Mouse (Mus musculus) left cerebral cortex, adult 9 months (tissue): ENCODE measurements around the gene Lrrc27.
A peak's percentile ranks its signal among the peaks of the same experiment; 100 is the strongest.

Experiments
- DNase-seq, 2 experiments: peaks; one replicate each; pipeline ENCODE4 v3.0.0; 2022; ENCODE audit warnings: low spot score in 2 of 2

The Lrrc27 gene

DNA sequence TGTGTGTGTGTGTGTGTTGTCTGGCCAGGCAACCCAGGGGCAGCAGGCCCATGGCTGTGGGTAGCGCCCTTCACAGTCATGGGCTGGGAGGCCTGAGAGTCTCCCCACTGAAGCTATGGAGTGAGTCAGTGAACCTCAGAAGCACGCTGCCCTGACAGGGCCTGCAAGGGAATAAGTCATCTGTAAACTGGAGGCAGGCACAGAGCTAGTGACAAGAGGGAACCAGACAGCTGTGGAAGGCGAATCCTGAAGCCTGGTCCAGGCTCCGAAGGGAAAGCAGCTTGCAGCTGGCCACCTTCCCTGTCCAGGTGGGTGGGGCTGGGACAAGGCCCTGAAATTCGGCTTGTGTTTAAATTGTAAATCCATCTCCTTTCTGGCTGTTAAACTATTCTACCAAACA, 33.3 kb downstream of the Lrrc27 start:
- no peak for DNase-seq

DNA sequence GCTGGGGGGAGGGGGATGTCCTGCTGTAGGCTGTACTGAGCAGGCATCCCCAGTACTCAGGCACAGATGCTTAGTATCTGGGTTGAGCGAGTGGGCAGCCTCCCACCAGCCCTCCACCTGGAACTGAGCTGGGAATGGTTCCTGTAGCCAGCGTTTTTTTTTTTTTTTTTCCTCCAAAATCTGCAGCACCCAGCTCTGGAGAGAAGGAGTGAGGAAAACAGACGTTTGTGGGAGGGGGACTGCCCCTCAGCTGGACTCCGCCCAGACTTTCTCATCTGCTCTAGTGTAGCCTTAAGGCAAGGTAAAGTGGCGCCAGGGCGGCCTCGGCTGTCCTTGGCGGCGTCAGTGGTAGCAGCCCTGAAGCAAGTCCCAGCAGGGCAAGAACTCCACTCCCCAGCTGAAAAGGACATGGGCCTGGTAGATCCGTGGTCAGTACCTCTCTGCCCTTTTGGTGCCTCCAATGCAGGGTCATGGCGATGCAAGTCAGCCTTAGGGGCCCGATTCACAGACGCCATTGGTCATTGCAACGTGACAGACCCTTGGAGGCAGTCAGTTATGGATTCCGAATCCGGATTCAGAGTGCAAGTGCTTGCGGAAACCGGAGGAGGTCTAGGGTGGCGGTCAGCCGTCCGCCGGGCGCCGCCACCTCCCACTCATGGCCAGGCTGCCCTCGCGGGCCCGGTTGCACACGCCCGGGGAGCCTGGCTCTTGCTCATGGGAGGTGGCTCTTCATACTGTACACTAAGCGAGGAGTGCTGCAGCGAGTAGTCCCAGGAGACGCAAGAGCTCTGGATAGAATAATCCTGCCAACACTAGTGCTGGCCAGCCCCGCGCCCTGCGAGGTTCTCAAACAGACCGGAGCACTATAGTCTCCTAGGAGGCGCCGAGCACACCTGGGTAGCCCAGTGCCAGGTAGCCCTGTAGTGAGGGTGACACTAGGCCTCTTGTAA, 34.4 kb downstream of the Lrrc27 start:
- DNase-seq, result peak in 1 of 2 experiments; percentile 75

DNA sequence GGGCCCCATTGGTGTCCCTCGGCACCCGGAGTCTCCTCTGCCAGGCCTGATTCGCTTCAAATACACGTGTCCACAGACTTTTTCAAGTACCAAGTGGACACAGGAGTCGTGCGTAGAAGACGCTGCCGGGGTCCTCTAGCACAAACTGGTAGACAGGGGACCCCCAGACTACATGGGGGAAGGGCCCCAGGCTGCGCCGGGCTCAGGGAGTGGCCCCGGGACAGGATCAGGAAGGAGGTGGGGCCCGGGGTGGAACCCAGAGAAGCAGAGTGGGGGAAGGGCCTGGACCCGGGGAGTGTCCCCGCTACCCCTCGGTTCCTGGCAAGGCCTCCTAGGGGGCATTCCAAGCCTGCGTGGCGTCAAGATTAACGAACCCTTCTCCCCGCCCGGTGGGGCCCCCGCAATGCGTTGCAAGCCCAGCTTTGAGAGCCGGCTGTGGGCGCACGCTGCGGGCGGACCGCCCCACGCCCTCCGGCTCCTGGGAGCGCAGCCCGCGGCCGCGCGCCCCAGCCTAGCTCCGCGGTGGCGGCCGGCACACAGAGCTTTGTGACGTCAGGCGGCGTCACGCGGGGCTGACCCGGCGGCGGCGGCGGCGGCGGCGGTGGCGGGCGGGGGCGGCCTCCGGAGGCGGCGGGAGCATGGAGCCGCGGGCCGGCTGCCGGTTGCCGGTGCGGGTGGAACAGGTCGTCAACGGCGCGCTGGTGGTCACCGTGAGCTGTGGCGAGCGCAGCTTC, 35.3 kb downstream of the Lrrc27 start, which contains the start of gene Pwwp2b:
TSS of gene Pwwp2b (plus strand) at position 602 of the 734 bp plus-strand sequence.
- DNase-seq, result peak in 1 of 2 experiments; percentile 54

DNA sequence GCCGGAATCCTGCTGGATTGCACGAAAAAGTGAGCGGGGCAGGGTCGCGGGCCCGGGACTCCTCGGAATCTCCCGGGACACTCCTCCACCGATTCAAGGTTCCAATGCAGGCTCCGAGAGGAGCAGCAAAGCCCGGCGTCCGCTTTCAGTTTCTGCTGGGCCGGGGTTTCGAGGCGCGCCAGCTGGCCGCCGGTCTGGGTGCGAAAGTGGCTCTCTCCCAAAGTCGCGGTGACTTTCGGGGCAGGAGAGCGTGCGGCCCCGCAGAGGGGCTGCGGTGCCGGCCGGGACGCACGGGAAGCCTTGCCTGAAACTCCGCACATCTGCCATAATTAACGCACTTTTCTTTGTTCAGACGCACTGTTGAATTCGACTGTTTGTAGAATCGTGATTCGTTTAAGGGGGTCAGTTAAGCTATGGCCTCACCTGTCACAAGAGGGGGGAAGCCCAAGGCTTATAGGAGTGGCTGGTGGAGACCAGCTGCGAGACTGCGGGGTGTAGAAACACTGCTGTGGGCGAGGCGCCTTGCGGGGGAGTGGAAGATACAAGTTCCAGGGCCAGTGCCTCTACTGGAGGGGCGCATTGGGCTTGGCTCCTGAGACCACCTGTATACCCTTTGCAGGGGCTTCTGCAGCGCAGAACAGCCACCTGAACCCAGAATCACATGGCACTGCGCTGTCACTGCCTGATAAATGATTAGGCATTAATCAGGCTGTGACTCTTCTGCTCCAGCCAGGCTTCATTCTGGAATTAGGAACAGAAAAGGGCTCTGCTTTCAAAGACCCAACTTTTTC, 36.0 kb downstream of the Lrrc27 start:
- DNase-seq, result no peak

DNA sequence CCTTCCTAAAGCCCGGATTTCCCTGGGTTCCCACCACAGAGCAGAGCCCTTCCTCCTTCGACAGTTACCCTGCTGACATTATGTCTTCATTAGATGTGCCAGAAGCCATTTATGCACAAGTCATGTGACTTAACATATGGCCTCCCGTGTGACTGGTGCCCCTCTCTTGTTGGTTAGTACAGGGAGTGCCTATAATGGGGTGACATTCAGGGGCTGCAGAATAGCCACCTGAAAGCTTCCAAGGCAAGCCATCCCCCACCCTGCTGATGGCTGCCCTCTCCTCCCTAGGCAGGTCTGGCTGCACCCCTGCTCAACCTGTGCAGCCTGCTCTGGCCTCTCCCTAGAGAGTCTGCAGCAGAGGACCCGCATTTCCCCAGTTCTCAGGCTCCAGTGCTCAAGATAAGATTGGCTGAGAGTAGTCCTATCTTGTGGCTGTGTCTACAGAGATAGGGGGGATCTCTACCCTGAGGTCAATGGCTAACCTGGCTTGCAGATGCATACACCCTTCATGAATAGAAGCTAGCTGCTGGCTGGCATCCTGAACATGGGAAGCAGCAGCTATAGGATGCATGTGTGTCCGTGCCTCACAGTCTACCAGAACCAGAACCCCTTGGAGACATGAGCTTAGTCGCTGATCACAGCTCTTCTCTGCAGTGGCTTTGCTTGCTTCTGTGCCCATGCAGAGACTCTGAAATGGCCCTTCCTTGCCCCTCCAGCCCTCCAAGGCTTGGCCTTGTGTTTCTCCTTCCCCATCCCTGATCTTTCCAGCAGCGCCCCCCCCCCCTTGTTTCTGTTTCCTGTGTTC, 36.8 kb downstream of the Lrrc27 start:
- DNase-seq, result no peak

DNA sequence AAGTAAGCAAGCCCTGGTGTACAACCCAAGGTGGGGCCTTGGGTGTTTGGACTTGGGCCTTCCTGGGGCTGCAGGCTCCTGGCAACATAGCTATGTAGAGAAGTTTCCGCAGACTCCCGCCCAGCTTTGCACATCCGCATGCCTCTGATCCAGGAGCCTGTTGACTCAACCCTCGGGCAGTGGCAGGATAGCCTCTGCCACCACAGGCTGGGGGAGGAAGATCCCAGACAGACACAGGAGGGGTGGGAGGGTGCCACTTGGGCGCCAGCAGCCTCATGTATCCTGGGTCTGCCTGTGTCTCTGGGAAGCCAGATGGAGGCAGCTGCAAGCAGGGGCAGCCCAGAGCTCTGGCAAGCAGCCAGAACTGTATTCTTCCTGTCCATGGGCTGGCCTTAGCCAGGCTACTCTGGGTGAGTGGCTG, 39.1 kb downstream of the Lrrc27 start:
- no peak for DNase-seq

DNA sequence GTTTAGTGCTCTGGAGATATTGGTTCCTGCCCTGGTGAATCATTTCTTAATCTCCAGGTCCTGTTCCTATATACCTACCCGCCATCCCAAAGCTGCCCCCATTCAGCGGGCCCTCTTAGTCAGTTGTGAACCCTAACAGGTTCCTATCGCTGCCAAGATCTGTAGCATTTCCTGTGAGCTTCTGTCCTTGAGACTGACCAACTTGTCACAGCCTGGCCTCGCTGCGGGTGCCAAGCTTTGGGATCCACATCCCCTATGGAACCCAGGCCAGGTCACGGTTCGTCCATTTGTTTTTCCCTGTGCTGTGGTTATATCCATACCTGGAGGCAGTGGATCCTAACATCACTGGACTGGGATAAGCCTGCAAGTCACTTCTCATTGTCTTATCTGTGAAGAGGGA, 39.8 kb downstream of the Lrrc27 start:
- DNase-seq, result no peak

DNA sequence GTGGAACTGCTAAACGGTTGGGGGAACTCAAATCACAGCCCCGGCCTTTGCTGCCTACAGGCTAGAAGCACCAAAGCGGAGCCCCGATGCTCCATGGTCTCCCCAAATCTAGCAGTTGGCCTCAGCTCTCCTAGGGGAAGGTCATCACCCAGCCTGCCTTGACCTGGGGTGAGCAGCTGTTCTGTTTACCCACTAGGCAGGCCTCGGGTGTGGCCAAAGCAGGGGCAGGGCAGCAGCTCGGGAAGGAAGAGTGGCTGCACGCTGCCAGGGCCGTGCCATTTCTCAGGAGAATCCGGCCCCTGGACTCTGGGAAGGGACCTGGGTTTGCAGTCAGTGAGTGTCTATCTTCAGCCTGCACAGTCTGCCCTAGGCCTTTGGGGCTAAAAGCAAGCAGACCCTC, 40.2 kb downstream of the Lrrc27 start:
- DNase-seq, result no peak

DNA sequence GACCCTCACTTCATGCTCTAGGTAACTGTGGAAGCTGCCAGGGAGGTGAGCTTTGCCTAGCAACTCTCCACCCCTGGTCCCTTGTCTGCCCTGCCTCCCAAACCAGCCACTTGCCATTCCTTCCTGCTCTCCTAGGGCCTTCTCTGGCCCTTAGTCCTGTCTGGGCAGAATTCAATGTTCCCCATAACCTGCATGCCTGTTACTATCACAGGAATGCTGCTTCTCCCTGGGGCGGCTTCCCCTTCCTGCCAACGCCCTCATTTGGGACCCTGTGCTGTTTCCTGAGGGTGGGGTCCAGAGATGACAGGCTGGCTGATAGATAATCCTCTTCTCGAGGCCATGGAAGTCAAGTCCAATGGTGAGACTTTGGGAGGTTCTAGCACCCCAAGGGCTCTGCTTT, 40.7 kb downstream of the Lrrc27 start:
- no peak for DNase-seq

DNA sequence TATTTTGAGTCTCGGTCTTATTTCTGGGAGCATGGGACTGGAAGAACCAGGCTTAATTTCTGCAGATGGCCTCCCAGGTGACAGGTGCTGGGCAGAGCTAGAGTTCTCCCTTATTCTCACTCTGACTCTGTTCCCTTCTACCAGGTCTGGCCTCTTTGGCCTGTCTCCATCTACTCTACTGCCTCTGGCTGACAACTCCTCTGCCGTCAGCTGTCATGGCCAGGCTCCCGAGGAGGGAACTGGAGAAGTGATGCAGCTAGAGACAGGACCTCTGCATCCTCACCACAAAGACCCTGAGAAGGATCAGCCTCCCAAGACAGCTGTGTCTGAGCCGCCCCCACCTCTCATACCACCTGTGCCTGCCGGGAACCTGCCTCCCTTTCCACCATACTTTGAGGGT, 41.8 kb downstream of the Lrrc27 start:
- no peak for DNase-seq

DNA sequence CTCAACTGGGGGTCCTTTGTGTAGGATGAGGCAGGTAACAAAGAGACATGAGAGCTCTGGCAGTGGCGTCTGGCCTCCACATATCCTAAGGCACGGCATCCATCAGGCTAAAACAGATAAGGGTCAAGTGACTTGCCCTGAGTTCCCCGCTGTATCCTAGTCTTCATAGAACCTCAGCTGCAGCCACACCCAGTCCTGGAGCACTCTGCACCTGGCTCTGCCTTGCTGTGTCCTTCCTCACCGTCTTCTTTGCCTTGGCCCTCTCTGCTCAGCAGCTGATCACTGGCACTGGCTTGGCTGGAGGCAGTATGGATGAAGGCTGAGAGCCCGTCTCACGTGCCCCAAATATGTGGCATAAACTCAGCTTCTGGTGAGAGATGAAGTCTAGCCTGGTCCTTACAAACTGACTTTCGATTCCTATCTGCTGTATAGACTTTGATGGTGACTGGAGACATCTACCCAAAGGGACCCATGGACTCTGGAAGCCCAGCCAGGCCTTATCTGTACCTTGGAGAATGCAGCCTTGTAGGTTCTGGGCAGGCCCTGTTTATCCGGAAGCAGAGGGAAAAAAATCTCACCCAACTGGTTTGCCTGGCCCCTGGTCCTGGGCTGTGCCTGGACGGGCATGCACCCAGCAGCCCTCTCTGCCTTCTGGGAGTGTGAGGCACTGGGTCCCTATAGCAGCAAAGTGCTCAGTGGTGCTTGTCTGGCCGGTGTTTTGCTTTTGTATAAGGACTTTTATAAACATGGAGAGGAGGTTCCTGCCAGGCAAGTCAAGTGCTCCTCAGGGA, 45.2 kb downstream of the Lrrc27 start:
- DNase-seq, result no peak

DNA sequence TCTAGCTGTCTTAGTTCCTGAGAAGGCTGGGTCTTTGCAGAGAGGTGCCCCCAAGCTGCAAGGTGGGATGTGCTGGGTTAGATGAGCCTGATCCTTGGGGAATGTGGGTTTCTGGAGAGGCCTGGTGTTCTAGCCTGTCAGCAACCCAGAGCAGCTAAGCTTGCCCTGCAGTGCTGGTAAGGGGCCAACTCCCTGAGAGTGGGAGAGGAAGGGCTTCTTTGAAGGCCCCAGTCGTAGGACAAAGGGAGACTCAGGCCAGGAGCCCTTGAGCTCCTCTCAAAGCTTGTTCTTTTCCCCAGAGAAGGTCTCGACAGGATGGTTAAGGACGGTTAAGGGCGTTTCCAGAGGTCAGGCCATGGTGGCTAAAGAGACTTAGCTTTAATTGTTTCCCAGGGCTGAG, 51.5 kb downstream of the Lrrc27 start:
- no peak for DNase-seq

DNA sequence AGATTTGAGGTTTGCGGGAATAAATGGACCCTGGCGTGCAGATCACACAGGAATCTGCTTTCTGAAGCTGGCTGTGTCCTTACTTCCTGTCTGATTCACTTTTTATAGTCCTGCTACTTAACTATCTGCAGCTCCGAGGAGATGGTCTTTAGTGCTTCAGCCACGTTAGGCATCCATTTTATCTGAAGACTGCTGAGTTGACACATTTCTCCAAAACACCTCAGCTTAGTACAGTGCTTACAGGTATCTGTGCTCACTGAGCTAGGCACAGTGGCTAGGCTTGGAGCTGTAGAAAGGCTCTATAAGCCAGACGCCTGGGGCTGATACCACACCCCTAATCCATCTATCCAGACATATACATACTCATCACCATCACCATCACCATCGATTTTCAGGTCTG, 52.8 kb downstream of the Lrrc27 start:
- no peak for DNase-seq

DNA sequence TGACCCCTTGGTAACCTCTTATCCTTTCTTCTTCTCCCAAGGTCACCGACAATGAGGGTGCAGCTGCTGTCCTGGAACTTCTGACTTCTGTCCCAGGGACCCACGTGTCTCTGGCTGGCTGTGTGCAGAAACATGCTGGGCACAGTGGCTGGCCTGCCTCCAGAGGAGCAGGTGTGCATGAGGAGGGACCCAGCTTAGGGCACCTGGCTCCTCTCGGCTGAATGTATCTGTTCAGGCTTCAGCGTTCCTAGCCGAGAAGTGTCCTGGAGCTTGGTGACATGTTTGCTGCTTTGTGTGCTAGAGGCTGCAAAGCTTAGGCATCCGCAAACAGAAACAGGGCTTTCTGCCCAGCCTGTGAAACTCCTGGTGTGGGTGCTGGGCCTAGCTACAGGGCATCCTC, 53.6 kb downstream of the Lrrc27 start:
- DNase-seq, result no peak

DNA sequence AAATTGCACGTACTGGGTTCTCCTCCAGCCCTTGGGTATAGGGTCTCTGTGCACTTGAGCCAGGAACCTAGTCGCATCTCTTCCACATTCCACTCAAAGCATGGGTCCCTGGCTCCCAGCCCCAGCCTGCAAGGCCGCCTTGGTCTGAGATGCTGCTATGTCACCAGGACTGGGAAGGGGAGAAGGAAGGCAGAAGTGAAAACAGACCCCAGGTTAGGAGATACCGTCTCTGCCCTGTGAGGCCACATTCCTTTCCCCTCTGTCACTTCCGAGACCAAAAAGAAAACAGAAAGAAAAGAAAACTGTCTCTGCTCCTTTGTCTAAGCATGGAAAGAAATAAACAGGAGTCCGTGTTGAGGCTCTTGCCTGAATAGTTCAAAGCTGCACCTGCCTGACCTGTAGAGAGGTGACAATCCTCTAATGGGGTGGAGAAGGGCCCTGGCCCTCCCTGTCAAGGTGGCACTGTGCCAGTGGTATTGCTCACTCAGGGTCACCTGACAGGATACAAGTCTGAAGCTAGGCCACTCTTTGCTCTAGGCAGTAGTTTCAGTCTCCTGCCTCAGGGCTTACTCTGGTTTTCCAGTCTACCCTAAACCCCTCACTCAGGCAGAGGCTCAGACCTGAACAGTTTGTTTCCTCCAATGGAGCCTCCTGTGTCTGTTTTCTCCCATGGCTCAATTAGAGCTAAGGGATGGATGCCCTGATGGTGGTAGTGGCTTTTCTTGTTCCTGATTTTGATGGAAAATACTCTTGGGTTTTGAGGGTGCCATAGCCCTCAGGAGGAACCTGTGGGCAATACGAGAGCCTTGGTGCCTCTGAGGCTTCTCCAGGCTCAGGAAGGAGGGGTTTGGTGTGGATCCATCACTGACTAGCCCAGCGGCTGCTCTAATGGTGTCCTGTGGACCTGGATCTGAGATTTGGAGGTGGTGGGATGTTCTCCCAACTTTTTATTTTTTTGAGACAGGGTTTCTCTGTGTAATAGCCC, 54.4 kb downstream of the Lrrc27 start:
- DNase-seq, result no peak

DNA sequence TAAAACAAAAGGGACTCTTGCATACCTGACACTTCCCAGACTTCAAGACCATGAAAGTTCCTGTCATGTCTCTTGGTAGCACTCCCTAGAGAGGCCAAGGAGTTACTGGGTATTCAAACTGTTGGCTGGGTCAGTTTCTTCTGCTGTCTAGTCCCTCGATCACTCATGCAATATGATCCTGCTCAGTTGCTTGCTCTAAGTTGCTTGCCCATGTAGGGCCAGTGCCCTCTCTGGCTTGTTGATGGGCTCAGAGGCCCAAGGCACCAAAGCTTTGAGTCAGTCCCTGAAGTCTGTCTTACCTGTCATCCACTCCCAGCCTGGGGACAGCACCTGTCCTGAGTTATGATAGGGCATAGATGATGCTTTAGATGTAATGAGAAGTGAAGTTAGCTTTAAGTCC, 58.0 kb downstream of the Lrrc27 start:
- no peak for DNase-seq

DNA sequence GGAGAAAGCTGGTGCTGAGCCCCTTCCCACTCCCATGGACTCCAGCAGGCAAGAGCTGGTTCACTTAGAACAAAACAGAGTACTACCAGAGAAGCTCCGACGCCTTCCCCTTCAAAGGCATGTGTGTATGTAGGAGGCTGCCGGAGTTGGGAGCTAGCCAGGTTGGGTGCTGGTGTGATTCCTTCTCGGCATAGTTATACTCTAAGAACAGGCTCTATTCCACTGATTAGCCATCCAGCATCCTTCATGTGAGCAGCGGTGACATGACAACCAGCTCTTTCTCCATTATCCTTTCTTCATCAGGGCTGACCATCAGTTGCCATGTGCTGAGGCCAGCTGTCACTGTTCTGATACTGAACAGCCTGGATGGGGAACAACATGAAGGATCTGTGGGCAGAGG, 59.1 kb downstream of the Lrrc27 start:
- DNase-seq, result peak in 1 of 2 experiments; percentile 82

DNA sequence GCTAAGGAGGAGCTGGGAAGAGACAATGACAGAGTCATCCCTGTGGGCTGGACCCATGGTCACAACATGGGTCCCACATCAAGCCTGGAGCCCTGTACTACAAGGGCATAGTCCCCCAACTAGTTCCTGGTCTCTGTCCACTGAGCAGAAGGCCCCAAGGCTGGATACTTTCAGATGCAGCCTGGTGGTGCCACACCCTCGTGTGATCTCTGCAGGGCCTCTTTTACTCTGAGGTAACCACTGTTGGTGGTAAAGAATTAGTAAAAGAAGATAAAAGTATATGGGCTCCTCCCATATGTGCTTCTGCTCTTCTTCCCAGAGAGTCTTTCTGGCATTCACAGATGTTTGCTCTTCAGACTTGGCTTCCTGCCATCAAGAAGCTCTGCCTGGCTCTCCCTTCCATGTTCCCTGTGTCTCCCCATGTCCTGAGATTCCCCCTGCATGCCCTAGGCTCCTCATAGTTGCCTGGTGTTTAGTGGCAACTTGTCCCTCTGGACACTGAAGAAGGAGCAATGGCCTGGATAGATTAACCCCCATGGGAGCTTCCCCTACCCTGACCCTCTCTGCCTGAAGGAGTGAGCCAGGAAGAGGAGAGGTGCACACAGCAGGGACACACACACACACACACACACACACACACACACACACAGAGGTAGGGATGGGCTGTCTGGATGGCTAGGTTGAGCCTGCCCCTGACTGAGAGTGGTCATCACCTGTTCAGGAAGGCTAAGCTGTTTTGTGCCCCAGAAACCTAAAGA, 60.0 kb downstream of the Lrrc27 start:
- DNase-seq, result peak in 1 of 2 experiments; percentile 58

DNA sequence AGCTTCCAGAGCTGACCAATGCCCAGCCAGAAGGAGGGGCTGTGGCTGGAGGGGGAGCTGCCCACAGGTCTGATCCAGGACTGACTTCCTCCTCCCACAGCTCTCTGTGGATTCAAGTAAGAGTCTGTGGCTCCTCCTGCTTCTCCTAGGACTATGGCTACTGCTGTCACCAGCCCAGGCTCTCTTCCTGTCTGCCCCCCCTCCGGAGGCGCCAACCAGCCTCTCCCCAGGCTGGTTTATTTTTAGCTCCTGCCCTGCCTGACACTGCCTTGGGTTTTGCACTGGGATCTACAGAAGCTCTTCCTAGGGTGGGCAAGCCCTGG, 60.6 kb downstream of the Lrrc27 start:
- DNase-seq, result no peak
